Mouse (Mus musculus): Measurements from ENCODE around the gene Sez6. TPM values are rescaled to one million over a fixed set of nuclear protein-coding genes. Genes with fewer than 3 reads are reported as not detected.

The Sez6 gene
- polyA plus RNA-seq, 1 experiment, result 1.1 TPM

DNA sequence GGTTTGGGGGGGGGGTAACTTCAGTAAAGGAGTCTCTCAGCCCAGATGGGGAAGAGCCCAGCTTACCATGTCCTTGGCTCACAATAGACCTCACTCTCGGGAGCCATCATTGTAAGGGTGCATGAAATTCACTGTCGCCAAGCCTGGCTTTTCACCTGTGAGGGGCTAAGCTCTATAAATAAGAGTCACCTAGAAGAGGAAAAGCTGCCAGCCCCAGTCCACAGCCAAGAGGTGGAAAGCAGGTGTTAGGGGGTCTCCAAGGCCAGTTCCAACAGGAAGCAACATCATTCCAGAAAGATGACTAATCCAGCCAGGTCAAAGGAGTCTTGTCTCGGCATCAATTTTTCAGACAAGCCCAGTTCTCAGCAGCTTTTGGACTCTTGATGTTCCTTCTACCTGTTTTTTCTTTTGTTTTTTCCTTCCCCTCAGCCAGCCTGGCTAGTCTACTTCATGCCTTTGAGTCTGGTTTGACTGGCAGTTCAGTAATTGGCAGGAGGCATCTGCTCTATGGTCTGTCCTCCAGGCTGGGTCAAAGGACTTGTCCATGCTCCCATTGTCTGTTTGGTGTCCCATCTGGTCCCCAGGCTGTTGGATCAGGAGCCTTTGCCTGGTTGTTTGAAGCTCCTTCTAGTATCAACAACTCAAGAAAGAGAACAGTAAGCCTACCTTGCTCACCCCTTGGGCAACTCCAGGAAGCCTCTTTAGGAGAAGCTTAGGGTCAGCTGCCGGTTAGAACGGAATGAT is 4.1 kb downstream of the Sez6 start:
- no peaks in the 10 kb centered on the region for H3K36me3 ChIP-seq (ENCODE audit: control insufficient read depth, insufficient read depth, low read length)
- H3K4me3 ChIP-seq (ENCODE audit: control insufficient read depth, insufficient read depth, low read length), result no peak overlapping the region
- 70% methylated on average over 5 of the region's 5 CpGs for WGBS
- TF ChIP-seq POLR2A (IDR thresholded peaks at IDR 0.05; ENCODE audit: control insufficient read depth, extremely low read depth, insufficient read depth, low read length, poor library complexity), result no peak
- no peak for TF ChIP-seq CTCF (IDR thresholded peaks at IDR 0.05; ENCODE audit: borderline replicate concordance, control insufficient read depth, extremely low read depth, insufficient read depth, low read length, poor library complexity)
- H3K27me3 ChIP-seq (ENCODE audit: control insufficient read depth, insufficient read depth, low read length), result peaks cover 38% of the 10 kb centered on the region
- peaks cover 9% of the 10 kb centered on the region for H3K4me1 ChIP-seq (replicated peaks; ENCODE audit: control insufficient read depth, insufficient read depth, low read length)
- no peak for DNase-seq
- H3K27ac ChIP-seq (ENCODE audit: control insufficient read depth, insufficient read depth, low read length), result no peak overlapping the region

DNA sequence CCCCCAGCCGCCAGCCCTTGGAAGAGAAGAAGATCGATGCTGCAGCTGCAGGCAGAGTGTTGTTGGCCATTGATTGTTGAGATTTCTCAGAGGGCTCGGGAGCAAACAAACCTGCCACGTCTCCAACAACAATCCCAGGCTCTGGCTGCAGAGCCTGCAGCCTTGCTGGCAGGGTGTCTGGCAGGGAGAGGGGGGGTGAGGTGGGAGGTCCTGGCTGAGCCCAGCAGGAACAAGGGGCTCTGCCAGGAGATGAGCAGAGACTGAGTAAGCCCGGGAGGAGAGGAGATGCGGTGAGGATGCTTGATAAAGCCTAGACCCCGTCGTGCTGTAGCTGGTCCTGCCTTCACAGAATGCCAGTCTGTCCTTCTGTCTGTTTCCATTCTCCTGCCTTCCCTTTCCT is 6.2 kb downstream of the Sez6 start:
- Histone ChIP-seq H3K27ac (ENCODE audit: control insufficient read depth, insufficient read depth, low read length) (no peak overlapping the region), H3K36me3 (ENCODE audit: control insufficient read depth, insufficient read depth, low read length) (no peaks in the 10 kb centered on the region), H3K4me3 (ENCODE audit: control insufficient read depth, insufficient read depth, low read length) (no peak overlapping the region), H3K4me1 (replicated peaks; ENCODE audit: control insufficient read depth, insufficient read depth, low read length) (no peaks in the 10 kb centered on the region), H3K27me3 (ENCODE audit: control insufficient read depth, insufficient read depth, low read length) (peaks cover 27% of the 10 kb centered on the region)
- no peak for TF ChIP-seq POLR2A (IDR thresholded peaks at IDR 0.05; ENCODE audit: control insufficient read depth, extremely low read depth, insufficient read depth, low read length, poor library complexity)
- no peak for TF ChIP-seq CTCF (IDR thresholded peaks at IDR 0.05; ENCODE audit: borderline replicate concordance, control insufficient read depth, extremely low read depth, insufficient read depth, low read length, poor library complexity)
- no peak for DNase-seq
- WGBS, result 24% methylated on average over 8 of the region's 8 CpGs

DNA sequence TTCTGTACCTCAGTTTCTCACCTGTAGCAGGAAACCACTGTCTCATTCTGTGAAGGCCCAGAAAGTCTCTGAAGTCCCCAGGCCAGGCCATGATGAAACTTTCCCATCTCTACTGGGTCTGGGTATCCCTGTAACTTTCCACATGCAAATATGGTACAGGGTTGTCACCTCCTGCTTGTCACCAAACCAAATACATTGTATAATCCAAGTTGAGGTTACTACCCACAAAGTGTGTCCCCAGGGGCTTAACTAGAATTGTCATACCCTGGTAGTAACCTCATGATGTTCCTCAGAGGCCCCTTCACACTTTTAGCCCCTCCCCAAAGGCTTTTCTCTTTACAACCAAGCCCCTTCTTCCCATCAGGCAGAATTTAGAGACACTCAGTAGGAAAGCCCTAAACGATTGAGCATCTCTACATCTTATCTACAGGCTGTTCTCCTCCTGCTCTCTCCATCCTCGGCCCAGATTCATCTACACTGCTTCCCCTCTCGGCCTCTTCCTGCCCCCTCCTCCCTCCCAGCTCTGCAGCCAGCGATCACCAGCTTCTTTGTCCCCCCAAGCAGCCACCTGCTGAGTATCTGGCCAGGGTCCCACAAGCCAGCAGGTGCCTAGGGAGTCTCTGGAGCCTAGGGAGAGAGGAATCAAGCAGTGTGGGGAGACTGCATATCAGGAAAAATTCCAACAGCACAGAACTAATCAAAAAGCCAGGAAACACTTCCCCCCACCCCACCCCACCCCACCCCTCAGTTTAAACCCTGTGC is 7.2 kb downstream of the Sez6 start:
- H3K4me1 ChIP-seq (replicated peaks; ENCODE audit: control insufficient read depth, insufficient read depth, low read length), result no peaks in the 10 kb centered on the region
- no peak for DNase-seq
- H3K4me3 ChIP-seq (ENCODE audit: control insufficient read depth, insufficient read depth, low read length), result no peak overlapping the region
- H3K36me3 ChIP-seq (ENCODE audit: control insufficient read depth, insufficient read depth, low read length), result no peaks in the 10 kb centered on the region
- WGBS, result 16% methylated on average over 4 of the region's 4 CpGs
- no peak overlapping the region for H3K27ac ChIP-seq (ENCODE audit: control insufficient read depth, insufficient read depth, low read length)
- H3K27me3 ChIP-seq (ENCODE audit: control insufficient read depth, insufficient read depth, low read length), result peaks cover 18% of the 10 kb centered on the region
- TF ChIP-seq POLR2A (IDR thresholded peaks at IDR 0.05; ENCODE audit: control insufficient read depth, extremely low read depth, insufficient read depth, low read length, poor library complexity) (no peak), CTCF (IDR thresholded peaks at IDR 0.05; ENCODE audit: borderline replicate concordance, control insufficient read depth, extremely low read depth, insufficient read depth, low read length, poor library complexity) (no peak)

- Histone ChIP-seq H3K27ac (ENCODE audit: control insufficient read depth, insufficient read depth, low read length) (no peak overlapping the region), H3K4me1 (replicated peaks; ENCODE audit: control insufficient read depth, insufficient read depth, low read length) (no peaks in the 10 kb centered on the region), H3K4me3 (ENCODE audit: control insufficient read depth, insufficient read depth, low read length) (no peak overlapping the region), H3K36me3 (ENCODE audit: control insufficient read depth, insufficient read depth, low read length) (no peaks in the 10 kb centered on the region), H3K27me3 (ENCODE audit: control insufficient read depth, insufficient read depth, low read length) (peaks cover 2% of the 10 kb centered on the region; the same call in 1 of the 2 replicates)
- TF ChIP-seq CTCF (IDR thresholded peaks at IDR 0.05; ENCODE audit: borderline replicate concordance, control insufficient read depth, extremely low read depth, insufficient read depth, low read length, poor library complexity), result no peak
- TF ChIP-seq POLR2A (IDR thresholded peaks at IDR 0.05; ENCODE audit: control insufficient read depth, extremely low read depth, insufficient read depth, low read length, poor library complexity), result no peak
- 56% methylated on average over 5 of the region's 5 CpGs for WGBS
- no peak for DNase-seq
Observed at GRCm38 (mm10) chr11:77942230-77942629, 11.6 kb downstream of the Sez6 start.

DNA sequence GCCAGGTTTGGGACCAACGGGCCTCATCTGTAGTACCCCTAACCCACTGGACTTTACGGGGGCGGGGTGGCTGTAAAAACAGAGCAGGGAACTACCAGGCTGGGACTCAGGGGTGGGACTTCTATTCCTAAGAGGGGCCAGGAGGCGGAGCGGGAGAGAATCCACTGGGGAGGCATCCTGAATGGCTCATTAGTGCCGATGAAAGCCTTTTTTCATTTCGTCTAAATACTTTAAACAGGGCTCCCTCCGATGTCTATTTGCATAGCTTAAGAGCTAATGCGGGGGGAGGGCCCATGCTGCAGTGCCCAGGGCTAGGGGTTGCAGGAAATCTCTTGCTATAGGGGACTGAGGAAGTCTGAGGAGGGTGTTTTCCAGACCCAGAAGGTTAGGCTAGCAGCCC is 17.3 kb downstream of the Sez6 start:
- no peaks in the 10 kb centered on the region for H3K36me3 ChIP-seq (ENCODE audit: control insufficient read depth, insufficient read depth, low read length)
- no peak for DNase-seq
- no peak overlapping the region for H3K27ac ChIP-seq (ENCODE audit: control insufficient read depth, insufficient read depth, low read length)
- H3K4me3 ChIP-seq (ENCODE audit: control insufficient read depth, insufficient read depth, low read length), result no peak overlapping the region
- 36% methylated on average over 9 of the region's 9 CpGs for WGBS
- no peaks in the 10 kb centered on the region for H3K4me1 ChIP-seq (replicated peaks; ENCODE audit: control insufficient read depth, insufficient read depth, low read length)
- H3K27me3 ChIP-seq (ENCODE audit: control insufficient read depth, insufficient read depth, low read length), result no peaks in the 10 kb centered on the region; the same call in 1 of the 2 replicates
- TF ChIP-seq CTCF (IDR thresholded peaks at IDR 0.05; ENCODE audit: borderline replicate concordance, control insufficient read depth, extremely low read depth, insufficient read depth, low read length, poor library complexity), result no peak
- no peak for TF ChIP-seq POLR2A (IDR thresholded peaks at IDR 0.05; ENCODE audit: control insufficient read depth, extremely low read depth, insufficient read depth, low read length, poor library complexity)

DNA sequence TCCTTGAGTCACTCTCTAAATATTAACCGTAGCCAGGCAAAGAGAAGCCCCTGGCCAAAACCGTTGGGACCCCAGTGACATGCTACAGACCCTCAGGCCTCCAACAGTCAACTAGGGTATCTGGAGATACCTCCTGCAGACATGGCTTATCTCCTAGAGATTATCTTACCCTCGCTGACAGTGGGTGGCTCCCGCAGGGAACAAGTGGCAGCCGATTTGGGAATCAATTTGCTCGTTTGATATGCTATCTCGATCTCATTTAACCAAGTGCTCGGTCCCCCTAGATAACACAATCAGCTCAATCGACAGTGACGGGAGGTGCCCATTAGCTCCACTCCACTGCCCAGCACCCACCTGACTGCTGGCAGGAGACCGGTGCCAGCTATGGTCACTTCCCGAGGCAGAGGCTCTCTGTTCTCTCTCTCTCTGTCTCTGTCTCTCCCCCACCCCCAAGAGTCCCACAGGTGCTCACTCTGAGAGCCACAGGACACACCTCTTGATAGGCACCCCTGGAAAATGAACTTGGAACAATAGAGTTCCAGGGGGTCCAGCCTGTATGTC is 19.6 kb downstream of the Sez6 start:
- WGBS, result 55% methylated on average over 12 of the region's 12 CpGs
- H3K36me3 ChIP-seq (ENCODE audit: control insufficient read depth, insufficient read depth, low read length), result no peaks in the 10 kb centered on the region

More for the DNA sequence above, 19.6 kb downstream of the Sez6 start:
- no peak for DNase-seq
- Histone ChIP-seq H3K27ac (ENCODE audit: control insufficient read depth, insufficient read depth, low read length) (no peak overlapping the region), H3K4me3 (ENCODE audit: control insufficient read depth, insufficient read depth, low read length) (no peak overlapping the region), H3K4me1 (replicated peaks; ENCODE audit: control insufficient read depth, insufficient read depth, low read length) (no peaks in the 10 kb centered on the region), H3K27me3 (ENCODE audit: control insufficient read depth, insufficient read depth, low read length) (no peaks in the 10 kb centered on the region; the same call in 1 of the 2 replicates)
- TF ChIP-seq POLR2A (IDR thresholded peaks at IDR 0.05; ENCODE audit: control insufficient read depth, extremely low read depth, insufficient read depth, low read length, poor library complexity) (no peak), CTCF (IDR thresholded peaks at IDR 0.05; ENCODE audit: borderline replicate concordance, control insufficient read depth, extremely low read depth, insufficient read depth, low read length, poor library complexity) (no peak)

Data from thymus, adult 2 months (tissue).